Mouse (Mus musculus) midbrain, embryonic 11.5 days (tissue): ENCODE results near the gene Jarid2. TPM values are rescaled to one million over a fixed set of nuclear protein-coding genes. Genes with fewer than 3 reads are reported as not detected.
A peak's percentile ranks its signal among the peaks of the same experiment; 100 is the strongest.

ENCODE experiments used
- ATAC-seq: fragments of 200-750 bp; cut with Nextera tagmentation; 2 replicates; pipeline ENCODE4 v1.8.0; 2017; ENCODE audit warnings: moderate TSS enrichment, moderate library complexity; ENCODE audit not compliant: low FRiP score
- DNase-seq: peaks from one replicate; pipeline ENCODE4 v3.0.0; 2015; ENCODE audit warnings: low spot score; ENCODE audit errors: missing footprints
- H3K27ac ChIP-seq: fragments of 300-500 bp; sonication (generic); 2 replicates; pipeline ENCODE4 v1.5.1; 2014; ENCODE audit warnings: low read depth, low read length
- H3K27me3 ChIP-seq: fragments of 300-500 bp; sonication (generic); 2 replicates; pipeline ENCODE4 v1.6.1; 2014; ENCODE audit warnings: mild to moderate bottlenecking, low read length, moderate library complexity, mixed read lengths; ENCODE audit not compliant: control insufficient read depth, insufficient read depth
- H3K36me3 ChIP-seq: fragments of 300-500 bp; sonication (generic); 2 replicates; pipeline ENCODE4 v1.6.1; 2014; ENCODE audit warnings: mild to moderate bottlenecking, low read length, moderate library complexity, mixed read lengths; ENCODE audit not compliant: control insufficient read depth, insufficient read depth
- H3K4me1 ChIP-seq: fragments of 300-500 bp; sonication (generic); 2 replicates; pipeline ENCODE4 v1.6.1; 2014; ENCODE audit warnings: low read length; ENCODE audit not compliant: control insufficient read depth, insufficient read depth
- H3K4me2 ChIP-seq: fragments of 300-500 bp; sonication (generic); 2 replicates; pipeline ENCODE4 v1.6.1; 2014; ENCODE audit warnings: mild to moderate bottlenecking, moderate library complexity
- H3K4me3 ChIP-seq: fragments of 300-500 bp; sonication (generic); 2 replicates; pipeline ENCODE4 v1.5.1; 2014; ENCODE audit warnings: low read depth, low read length
- H3K9ac ChIP-seq: fragments of 300-500 bp; sonication (generic); 2 replicates; pipeline ENCODE4 v1.6.1; 2014; ENCODE audit warnings: low read length
- H3K9me3 ChIP-seq: fragments of 300-500 bp; sonication (generic); 2 replicates; pipeline ENCODE4 v1.6.1; 2016; ENCODE audit warnings: low read length; ENCODE audit not compliant: control insufficient read depth
- WGBS: fragments of 180-500 bp; shearing (Covaris S2); extraction: QIAGEN DNeasy Blood & Tissue Kit; methylation state at CpG from one replicate; pipeline ENCODE4 v1.1.7; 2014; 5-methylcytosine and 5-hydroxymethylcytosine counted together
- polyA plus RNA-seq: library from polyadenylated mRNA; unstranded; fragments of >200 nt; fragmentation: Nextera tagmentation; extraction: Ambion mirVana; gene quantifications from 2 replicates; pipeline ENCODE4 v1.2.1, GENCODE M21; 2014

The Jarid2 gene
- polyA plus RNA-seq, 1 experiment from 2014 or later = 37.4 TPM

- ATAC-seq (no peak), DNase-seq (peak; percentile 96)
- H3K4me1 ChIP-seq = peaks cover 34% of the 10 kb centered on the region
Observed at GRCm38 (mm10) chr13:44733036-44733372, 3.7 kb downstream of the Jarid2 start.

GRCm38 (mm10) chr13:44733373-44734111 is 4.3 kb downstream of the Jarid2 start:
- ATAC-seq (peak; percentile 54), DNase-seq (peak; percentile 97)
- H3K4me2 ChIP-seq = peak overlapping the region; percentile 62
- H3K4me3 ChIP-seq = peak overlapping the region; percentile 71
- WGBS = under 1% methylated on average over 55 of the region's 71 CpGs
- no peaks in the 10 kb centered on the region for H3K9me3 ChIP-seq
- H3K9ac ChIP-seq = peak overlapping the region; percentile 76
- peak overlapping the region; percentile 40 for H3K27ac ChIP-seq
- no peaks in the 10 kb centered on the region for H3K27me3 ChIP-seq
- peaks cover 30% of the 10 kb centered on the region for H3K4me1 ChIP-seq
- H3K36me3 ChIP-seq = no peaks in the 10 kb centered on the region

More at GRCm38 (mm10) chr13:44733036-44733372, 3.7 kb downstream of the Jarid2 start:
- peak overlapping the region; percentile 40 for H3K27ac ChIP-seq
- H3K4me2 ChIP-seq = peak overlapping the region; percentile 62
- H3K36me3 ChIP-seq = no peaks in the 10 kb centered on the region
- H3K9me3 ChIP-seq = no peaks in the 10 kb centered on the region
- H3K4me3 ChIP-seq = peak overlapping the region; percentile 71
- 0% methylated on average over 13 of the region's 13 CpGs for whole genome bisulfite sequencing
- H3K27me3 ChIP-seq = no peaks in the 10 kb centered on the region
- peak overlapping the region; percentile 76 for H3K9ac ChIP-seq

- Histone ChIP-seq H3K27me3 (no peaks in the 10 kb centered on the region), H3K9me3 (no peaks in the 10 kb centered on the region), H3K9ac (peak overlapping the region; percentile 76; the same call in 1 of the 2 replicates), H3K4me2 (peak overlapping the region; percentile 62), H3K27ac (no peak overlapping the region), H3K4me1 (peaks cover 23% of the 10 kb centered on the region), H3K36me3 (no peaks in the 10 kb centered on the region), H3K4me3 (peak overlapping the region; percentile 71)
- no peak for ATAC-seq
- DNase-seq = peak; percentile 87
- WGBS = 73% methylated on average over 5 of the region's 5 CpGs
Observed at GRCm38 (mm10) chr13:44734441-44734840, 5.2 kb downstream of the Jarid2 start.

- Histone ChIP-seq H3K9ac (no peak overlapping the region), H3K4me3 (no peak overlapping the region), H3K27me3 (no peaks in the 10 kb centered on the region), H3K36me3 (no peaks in the 10 kb centered on the region), H3K27ac (no peak overlapping the region), H3K4me2 (no peak overlapping the region), H3K9me3 (no peaks in the 10 kb centered on the region), H3K4me1 (peaks cover 20% of the 10 kb centered on the region)
- DNase-seq (no peak), ATAC-seq (no peak)
- 43% methylated on average over 1 of the region's 1 CpGs for WGBS
Observed at GRCm38 (mm10) chr13:44735088-44735690, 5.9 kb downstream of the Jarid2 start.

GRCm38 (mm10) chr13:44737297-44737696 is 8.0 kb downstream of the Jarid2 start:
- H3K27ac ChIP-seq = no peak overlapping the region
- no peak overlapping the region for H3K9ac ChIP-seq
- H3K9me3 ChIP-seq = no peaks in the 10 kb centered on the region
- ATAC-seq = no peak
- H3K36me3 ChIP-seq = no peaks in the 10 kb centered on the region
- H3K27me3 ChIP-seq = no peaks in the 10 kb centered on the region
- no peak for DNase-seq
- H3K4me1 ChIP-seq = peaks cover 20% of the 10 kb centered on the region
- no peak overlapping the region for H3K4me3 ChIP-seq
- H3K4me2 ChIP-seq = no peak overlapping the region
- 81% methylated on average over 1 of the region's 1 CpGs for WGBS

GRCm38 (mm10) chr13:44751780-44752179 is 22.5 kb downstream of the Jarid2 start:
- H3K9me3 ChIP-seq = no peaks in the 10 kb centered on the region
- peak; percentile 91 for DNase-seq
- peak; percentile 62 for ATAC-seq
- H3K27ac ChIP-seq = peak overlapping the region; percentile 32
- no peaks in the 10 kb centered on the region for H3K27me3 ChIP-seq
- peaks cover 67% of the 10 kb centered on the region for H3K4me1 ChIP-seq
- no peak overlapping the region; the same call in 1 of the 2 replicates for H3K4me2 ChIP-seq
- no peak overlapping the region for H3K9ac ChIP-seq
- H3K4me3 ChIP-seq = no peak overlapping the region
- H3K36me3 ChIP-seq = no peaks in the 10 kb centered on the region
- WGBS = 13% methylated on average over 3 of the region's 3 CpGs

GRCm38 (mm10) chr13:44753206-44753605 is 23.9 kb downstream of the Jarid2 start:
- no peak for DNase-seq
- 89% methylated on average over 2 of the region's 2 CpGs for WGBS
- Histone ChIP-seq H3K27me3 (no peaks in the 10 kb centered on the region), H3K4me2 (no peak overlapping the region), H3K4me3 (no peak overlapping the region), H3K9me3 (no peaks in the 10 kb centered on the region), H3K36me3 (no peaks in the 10 kb centered on the region), H3K27ac (no peak overlapping the region), H3K4me1 (peaks cover 53% of the 10 kb centered on the region), H3K9ac (no peak overlapping the region)
- ATAC-seq = no peak

- ATAC-seq (peak; percentile 79), DNase-seq (peak; percentile 92)
- H3K27me3 ChIP-seq = no peaks in the 10 kb centered on the region
- WGBS = 3% methylated on average over 5 of the region's 5 CpGs
- no peaks in the 10 kb centered on the region for H3K9me3 ChIP-seq
- no peak overlapping the region for H3K9ac ChIP-seq
- peak overlapping the region; percentile 52 for H3K27ac ChIP-seq
- H3K4me1 ChIP-seq = peaks cover 44% of the 10 kb centered on the region
- H3K4me2 ChIP-seq = peak overlapping the region; percentile 12; the same call in 1 of the 2 replicates
- H3K4me3 ChIP-seq = no peak overlapping the region
- no peaks in the 10 kb centered on the region for H3K36me3 ChIP-seq
Observed at GRCm38 (mm10) chr13:44755434-44755833, 26.2 kb downstream of the Jarid2 start.

- H3K36me3 ChIP-seq = no peaks in the 10 kb centered on the region
- 89% methylated on average over 1 of the region's 1 CpGs for WGBS
- H3K9me3 ChIP-seq = no peaks in the 10 kb centered on the region
- H3K27ac ChIP-seq = no peak overlapping the region
- no peak overlapping the region for H3K4me3 ChIP-seq
- ATAC-seq (no peak), DNase-seq (no peak)
- H3K9ac ChIP-seq = no peak overlapping the region
- H3K4me2 ChIP-seq = no peak overlapping the region
- H3K4me1 ChIP-seq = peaks cover 22% of the 10 kb centered on the region
- H3K27me3 ChIP-seq = no peaks in the 10 kb centered on the region
Observed at GRCm38 (mm10) chr13:44758750-44759149, 29.5 kb downstream of the Jarid2 start.
